Mouse (Mus musculus): Measurements from ENCODE around the gene Naxd. TPM values are rescaled to one million over a fixed set of nuclear protein-coding genes. Genes with fewer than 3 reads are reported as not detected.

Gene Naxd
- polyA plus RNA-seq, 1 experiment from 2014 or later: 140 TPM

Other genes starting within 250 kb of the Naxd start
- gene Col4a2, start 184.7 kb upstream of the Naxd start, polyA plus RNA-seq (2015; fragmentation: Nextera tagmentation; extraction: Ambion mirVana): 43.7 and 47.5 TPM in 2 replicates
- 90.6 and 102 TPM in 2 replicates for gene Col4a1, start 184.7 kb upstream of the Naxd start, polyA plus RNA-seq (2015; fragmentation: Nextera tagmentation; extraction: Ambion mirVana)
- 0.71 and 1.3 TPM in 2 replicates for gene Rab20, start 18.8 kb upstream of the Naxd start, polyA plus RNA-seq (2015; fragmentation: Nextera tagmentation; extraction: Ambion mirVana)
- gene Cars2, start 53.3 kb downstream of the Naxd start, polyA plus RNA-seq (2015; fragmentation: Nextera tagmentation; extraction: Ambion mirVana): 21.7 and 23.5 TPM in 2 replicates
- gene Ing1, start 58.1 kb downstream of the Naxd start, polyA plus RNA-seq (2015; fragmentation: Nextera tagmentation; extraction: Ambion mirVana): 47.9 and 50.5 TPM in 2 replicates
- gene Ankrd10, start 138.3 kb downstream of the Naxd start, polyA plus RNA-seq (2015; fragmentation: Nextera tagmentation; extraction: Ambion mirVana): 98.4 and 101 TPM in 2 replicates
- 0.24 TPM in 1 of 2 replicates, not detected in the other for gene 1700016D06Rik, start 203.6 kb downstream of the Naxd start, polyA plus RNA-seq (2015; fragmentation: Nextera tagmentation; extraction: Ambion mirVana)
- gene Arhgef7, start 230.2 kb downstream of the Naxd start, polyA plus RNA-seq (2015; fragmentation: Nextera tagmentation; extraction: Ambion mirVana): 87.6 and 87.7 TPM in 2 replicates